Mouse (Mus musculus) layer of hippocampus, adult 8-10 months (tissue): ENCODE measurements at regions not wholly inside any gene's neighbourhood (a gene's known extent, or its start where the extent isn't known, plus 50 kb on each side); places are given as distances from the start of the nearest gene placed in this dataset.

Source experiments
- DNase-seq, 2 experiments: peaks; one replicate each; pipeline ENCODE4 v3.0.0; 2022; ENCODE audit warnings: low spot score in 2 of 2

GRCm38 (mm10) chr9:89532435-89532834 is 90.5 kb downstream of the Minar1 start:
- DNase-seq: no peak

DNA sequence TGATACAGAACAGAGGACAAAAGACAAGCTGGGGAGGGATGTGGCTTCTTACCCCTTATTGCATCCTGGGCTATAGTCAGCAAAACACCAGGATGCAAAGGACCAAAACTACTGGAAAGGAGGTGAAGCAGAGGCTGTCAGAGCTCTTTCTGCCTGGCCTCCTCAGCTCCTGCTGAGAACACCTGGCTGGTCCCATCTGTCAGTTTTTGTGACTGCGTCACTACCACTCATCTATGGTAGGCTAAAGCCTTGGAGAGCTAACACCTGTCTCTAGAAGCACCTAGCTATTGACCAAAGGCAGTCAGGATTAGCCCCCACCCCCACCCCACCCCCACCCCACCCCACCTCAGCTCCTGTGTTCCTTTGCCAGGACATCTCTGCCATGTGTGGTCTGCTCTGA is 98.8 kb downstream of the Minar1 start:
- DNase-seq: no peak

GRCm38 (mm10) chr9:89523705-89524104 is 99.2 kb downstream of the Minar1 start:
- no peak for DNase-seq

DNA sequence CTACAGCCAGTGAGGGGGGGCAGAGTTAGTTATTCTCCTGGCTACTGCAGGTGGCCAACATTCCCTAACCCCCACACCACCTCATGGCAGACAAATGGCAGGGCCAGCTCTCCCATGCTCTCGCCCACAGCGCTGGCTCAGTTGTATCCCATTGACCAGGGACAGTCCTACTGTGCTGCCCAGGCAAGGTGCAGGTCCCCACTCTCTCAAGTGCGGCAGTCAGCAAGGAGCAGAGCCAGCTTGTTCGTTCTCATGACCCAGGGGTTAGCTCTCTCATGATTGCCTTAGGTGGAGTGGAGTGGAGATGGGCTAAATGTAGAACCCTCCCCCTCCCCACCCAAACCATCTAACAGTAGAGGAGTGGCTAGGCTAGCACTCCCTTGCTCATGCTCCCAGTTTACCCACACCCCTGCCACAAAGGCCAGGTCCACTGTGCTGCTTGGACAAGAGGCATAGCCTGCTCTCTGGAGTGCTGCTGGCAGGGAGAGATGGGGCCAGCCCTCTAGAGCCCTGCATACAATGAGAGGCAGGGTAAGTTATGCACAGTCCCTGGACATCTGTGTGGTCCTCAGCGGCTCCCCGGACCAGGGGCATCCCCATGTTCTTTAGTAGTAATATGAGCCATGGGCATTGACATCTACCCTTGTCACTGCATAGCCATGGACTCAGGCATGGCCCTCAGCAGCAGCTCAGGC is 114.4 kb downstream of the Minar1 start:
- no peak for DNase-seq

- no peak for DNase-seq
These were observed 120.8 kb downstream of the Minar1 start for GRCm38 (mm10) chr9:89502083-89502482.

DNA sequence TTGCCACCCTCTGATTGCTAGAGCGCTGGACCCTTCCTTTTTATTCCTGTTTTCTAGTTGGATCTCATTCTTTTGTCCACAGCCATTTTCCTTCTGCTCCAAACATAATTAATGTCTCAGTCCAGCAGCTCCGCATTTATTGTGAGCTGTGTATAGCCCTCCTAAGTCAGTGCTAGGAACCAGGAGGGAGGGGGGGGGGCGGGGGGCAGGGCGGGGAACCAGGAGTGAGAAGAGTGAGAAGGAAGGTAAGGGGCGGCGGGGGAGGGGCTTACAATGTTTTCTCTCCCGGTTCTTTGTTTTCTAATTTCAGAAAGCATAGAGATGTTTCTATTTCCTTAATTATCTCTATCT is 125.6 kb downstream of the Minar1 start:
- no peak for DNase-seq

DNA sequence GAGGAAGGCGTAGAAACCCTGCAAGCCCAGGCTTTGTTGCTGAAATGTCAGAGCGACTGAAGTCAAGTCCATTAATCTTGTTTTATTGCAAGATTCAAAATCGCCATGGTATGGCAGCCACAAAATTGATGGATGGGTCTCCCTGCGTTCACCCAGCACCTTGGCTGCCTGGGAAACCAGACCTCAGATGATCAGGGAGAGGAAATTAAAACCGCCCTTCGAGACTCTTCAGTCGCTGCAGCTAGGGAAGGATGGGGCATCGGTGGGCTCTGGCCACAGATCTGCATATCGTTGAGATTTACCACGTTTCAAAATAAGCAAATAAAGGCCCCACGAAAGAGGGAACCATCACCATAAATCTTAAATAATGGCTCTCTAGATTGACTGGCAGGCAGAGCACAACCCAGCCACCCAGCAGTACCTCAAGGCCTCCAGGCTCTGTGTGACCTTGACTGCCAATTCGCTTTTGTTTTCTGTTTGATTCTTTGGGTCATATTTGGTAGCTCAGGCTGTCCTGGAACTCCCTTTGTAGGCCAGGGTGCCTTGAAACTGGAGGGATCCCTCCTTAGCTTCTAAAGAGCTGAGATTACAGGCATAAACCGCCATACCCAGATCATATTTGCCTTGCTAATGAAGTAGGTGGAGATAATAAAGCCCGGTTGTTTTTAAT is 126.1 kb downstream of the Minar1 start:
- no peak for DNase-seq

- no peak for DNase-seq
These were observed 135.3 kb downstream of the Minar1 start for GRCm38 (mm10) chr9:89487601-89488000.

GRCm38 (mm10) chr9:89479406-89479805 is 143.5 kb downstream of the Minar1 start:
- DNase-seq: no peak

DNA sequence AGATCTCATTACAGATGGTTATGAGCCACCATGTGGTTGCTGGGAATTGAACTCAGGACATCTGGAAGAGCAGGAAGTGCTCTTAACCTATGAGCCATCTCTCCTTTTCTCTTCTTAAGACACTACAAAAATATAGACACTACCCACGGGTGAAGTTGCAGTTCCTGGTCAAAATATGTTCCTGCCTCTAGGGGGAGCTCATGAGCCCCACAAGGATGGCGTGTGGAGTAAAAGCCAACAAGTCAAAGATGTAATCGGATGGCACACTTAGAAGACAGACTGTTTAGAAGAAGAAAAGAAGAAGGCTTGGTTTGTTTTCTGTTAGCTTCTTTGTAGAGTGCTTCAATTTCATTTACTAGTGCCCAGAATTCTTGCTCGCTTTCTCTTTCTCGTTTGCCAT is 161.7 kb downstream of the Minar1 start:
- DNase-seq: peak in 1 of 2 experiments; percentile 34

DNA sequence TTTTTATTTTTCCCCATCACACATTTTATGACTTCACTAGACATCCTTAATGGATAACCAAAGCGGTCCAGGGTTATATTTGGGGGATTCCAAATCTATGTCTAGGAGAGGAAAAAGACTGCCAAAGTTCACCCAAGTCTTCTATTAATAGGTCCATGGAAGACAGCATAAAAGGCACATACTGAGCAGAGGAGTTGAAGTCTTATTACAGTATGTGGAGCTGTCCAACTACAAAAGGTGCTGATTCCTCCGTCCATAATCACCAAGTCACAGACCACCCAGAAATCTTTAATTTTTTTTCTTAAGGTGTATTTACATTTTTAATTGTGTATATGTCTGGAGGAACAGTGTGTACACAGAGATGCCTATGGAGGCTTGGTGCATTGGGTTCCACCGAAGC is 166.3 kb downstream of the Minar1 start:
- no peak for DNase-seq

DNA sequence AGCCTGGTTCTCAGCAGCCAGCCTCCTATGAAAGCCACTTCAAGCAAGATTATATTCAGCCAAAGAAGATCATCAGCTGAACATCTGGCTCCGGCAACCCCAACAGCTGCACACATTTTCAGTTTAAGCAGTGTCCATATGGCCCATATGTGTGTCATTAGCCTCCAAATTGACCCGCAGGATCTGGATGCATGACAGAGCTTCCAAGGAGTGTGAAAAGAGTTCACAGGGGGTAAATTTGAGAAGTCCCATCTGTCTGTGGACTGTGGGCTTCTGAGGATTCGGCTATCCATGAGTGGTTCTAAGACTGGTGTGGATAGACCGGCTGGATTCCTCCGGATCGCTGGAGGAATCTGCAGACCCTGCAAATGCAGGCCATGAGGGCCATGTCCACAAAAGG is 173.3 kb downstream of the Minar1 start:
- no peak for DNase-seq
